Mouse (Mus musculus) embryonic facial prominence, embryonic 12.5 days (tissue): ENCODE results near the gene Cdh24. TPM values are rescaled to one million over a fixed set of nuclear protein-coding genes. Genes with fewer than 3 reads are reported as not detected.
"Not testable (repeated sequence)": the region's sequence is repeated elsewhere in the genome, so short reads cannot be mapped to it uniquely, and the experiment has no call there.

Source experiments
- ATAC-seq: fragments of 200-750 bp; cut with Nextera tagmentation; 2 replicates; pipeline ENCODE4 v1.8.0; 2017; ENCODE audit not compliant: insufficient number of reproducible peaks, insufficient read depth, low FRiP score, low TSS enrichment
- H3K27ac ChIP-seq: fragments of 300-500 bp; sonication (generic); 2 replicates; pipeline ENCODE4 v1.5.1; 2016; ENCODE audit warnings: mild to moderate bottlenecking
- H3K27me3 ChIP-seq: fragments of 300-500 bp; sonication (generic); 2 replicates; pipeline ENCODE4 v1.6.1; 2016; ENCODE audit warnings: mild to moderate bottlenecking, moderate library complexity
- H3K36me3 ChIP-seq: fragments of 300-500 bp; sonication (generic); 2 replicates; pipeline ENCODE4 v1.6.1; 2016; ENCODE audit warnings: mild to moderate bottlenecking
- H3K4me1 ChIP-seq: fragments of 300-500 bp; sonication (generic); 2 replicates; pipeline ENCODE4 v1.6.1; 2016
- H3K4me2 ChIP-seq: fragments of 300-500 bp; sonication (generic); replicated peaks from 2 replicates; pipeline ENCODE4 v1.6.1; 2016; ENCODE audit warnings: mild to moderate bottlenecking, moderate library complexity
- H3K4me3 ChIP-seq: fragments of 300-500 bp; sonication (generic); 2 replicates; pipeline ENCODE4 v1.5.1; 2016; ENCODE audit warnings: mild to moderate bottlenecking
- H3K9ac ChIP-seq: fragments of 300-500 bp; sonication (generic); 2 replicates; pipeline ENCODE4 v1.6.1; 2016; ENCODE audit warnings: mild to moderate bottlenecking, moderate library complexity
- H3K9me3 ChIP-seq: fragments of 300-500 bp; sonication (generic); 2 replicates; pipeline ENCODE4 v1.6.1; 2016; ENCODE audit warnings: mild to moderate bottlenecking, moderate library complexity
- WGBS: fragments of 180-500 bp; shearing (Covaris S2); methylation state at CpG from one replicate; pipeline ENCODE4 v1.1.7; 2016; 5-methylcytosine and 5-hydroxymethylcytosine counted together
- polyA plus RNA-seq: library from polyadenylated mRNA; unstranded; fragments of >200 nt; fragmentation: Nextera tagmentation; extraction: Ambion mirVana; gene quantifications from 2 replicates; pipeline ENCODE4 v1.2.1, GENCODE M21; 2016

The Cdh24 gene
- polyA plus RNA-seq, 1 experiment from 2014 or later = 10.8 TPM

DNA sequence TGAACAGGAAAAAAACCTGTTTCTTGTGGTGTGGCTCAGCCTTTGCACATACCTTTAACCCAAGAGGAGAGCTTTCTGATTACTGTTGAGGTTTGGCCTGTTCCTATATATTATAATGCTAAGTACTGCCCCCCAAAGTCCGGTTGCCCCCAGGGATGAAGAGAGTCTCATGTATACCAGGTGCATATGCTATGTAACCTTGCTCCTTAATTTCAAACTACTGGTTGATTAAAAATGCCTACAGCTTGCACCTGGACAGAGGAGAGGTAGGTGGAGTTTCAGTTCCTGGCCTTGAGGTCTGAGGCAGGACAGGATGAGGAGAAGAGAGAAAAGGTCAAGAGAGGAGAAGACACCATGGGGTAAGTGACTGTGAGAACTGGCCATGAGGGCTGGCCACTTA is 20.0 kb downstream of the Cdh24 start, which contains the start of gene Psmb11:
Gene Psmb11 (plus strand): TSS at position 301 of the 400 bp plus-strand sequence.
- Histone ChIP-seq H3K27ac (no peak within 1 kb of the TSS), H3K9me3 (no peaks in the 10 kb centered on the region)
- ATAC-seq = no peak

DNA sequence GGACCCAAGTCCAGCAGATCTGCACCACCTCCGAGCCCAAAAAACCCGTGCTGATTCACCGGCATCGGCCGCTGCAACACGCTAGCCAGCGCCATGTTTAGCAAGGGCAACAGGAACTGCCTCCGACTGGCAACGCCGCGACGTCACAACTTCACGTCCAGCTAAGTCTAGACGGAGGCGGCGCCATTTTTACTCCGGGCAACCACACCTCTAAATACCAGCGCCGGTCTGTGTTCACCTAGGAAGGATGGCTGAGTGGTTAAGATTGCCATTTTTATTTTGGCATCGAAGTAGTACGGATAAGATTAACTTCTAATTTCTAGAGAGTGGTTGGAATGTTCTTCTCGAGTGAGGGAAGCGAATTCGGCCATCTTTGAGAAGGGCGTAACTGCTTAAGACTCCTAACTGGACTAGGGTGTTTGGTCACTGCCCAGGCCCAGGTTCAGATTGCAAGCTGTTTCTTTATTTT is 23.2 kb downstream of the Cdh24 start, which contains the start of gene Psmb5:
Gene Psmb5 (minus strand): TSS at position 126 of the 469 bp plus-strand sequence.
- no peaks in the 10 kb centered on the region for H3K27me3 ChIP-seq
- under 1% methylated on average over 25 of the region's 25 CpGs for WGBS
- H3K4me1 ChIP-seq = 0 out of 2 replicates have a peak, but pooled peaks cover 5% of the 10 kb centered on the region
- peak within 1 kb of the TSS; percentile 88 for H3K4me3 ChIP-seq
- H3K27ac ChIP-seq = peak within 1 kb of the TSS; percentile 86
- peak within 1 kb of the TSS; percentile 86 for H3K9ac ChIP-seq
- peak within 1 kb of the TSS; percentile 67 for H3K4me2 ChIP-seq
- no peaks in the 10 kb centered on the region for H3K9me3 ChIP-seq
- peak; percentile 81 for ATAC-seq
- peaks cover 27% of the 10 kb centered on the region for H3K36me3 ChIP-seq

More for the DNA sequence above, 20.0 kb downstream of the Cdh24 start, which contains the start of gene Psmb11:
- Histone ChIP-seq H3K4me2 (no peak within 1 kb of the TSS), H3K4me1 (0 out of 2 replicates have a peak, but pooled peaks cover 5% of the 10 kb centered on the region), H3K36me3 (peaks cover 5% of the 10 kb centered on the region; the same call in 1 of the 2 replicates), H3K9ac (no peak within 1 kb of the TSS), H3K4me3 (no peak within 1 kb of the TSS), H3K27me3 (0 out of 2 replicates have a peak, but pooled peaks cover 5% of the 10 kb centered on the region)
- WGBS = 78% methylated on average over 1 of the region's 1 CpGs

DNA sequence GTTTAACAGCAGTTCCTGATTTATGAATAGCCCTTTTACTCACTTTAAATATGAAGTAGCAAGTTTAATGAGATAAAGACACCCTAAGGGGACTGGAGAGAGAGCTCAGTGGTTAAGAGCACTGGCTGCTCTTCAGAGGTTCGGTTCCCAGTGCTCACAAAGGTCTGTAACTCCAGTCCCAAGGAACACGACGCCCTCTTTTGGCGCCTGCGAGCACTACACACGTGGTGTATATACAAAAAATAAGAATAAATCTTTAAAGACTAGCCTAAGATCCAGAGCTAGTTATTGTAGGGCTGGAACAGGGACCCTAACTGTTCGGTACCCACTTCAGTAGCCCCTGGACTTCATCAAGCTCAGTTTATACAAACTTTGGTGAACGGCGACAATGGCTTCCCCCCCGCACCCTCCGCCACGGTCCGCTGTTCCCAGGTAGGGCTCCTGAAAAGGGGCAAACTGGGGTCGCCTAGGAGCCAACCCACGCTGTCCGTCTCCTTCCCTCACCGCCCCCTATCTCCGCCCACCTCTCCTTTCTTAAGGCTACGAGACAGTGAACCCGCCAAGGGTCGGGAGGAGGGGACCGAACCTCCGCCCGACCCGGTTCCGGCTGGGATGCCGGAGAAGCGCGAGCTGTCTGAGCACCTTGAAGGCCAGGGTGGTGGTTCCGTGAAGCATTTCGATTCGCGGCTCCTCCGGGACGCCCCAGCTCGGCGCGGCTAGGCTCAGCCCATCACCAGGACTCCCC is 23.8 kb downstream of the Cdh24 start:
- 0 out of 2 replicates have a peak, but pooled peaks cover 5% of the 10 kb centered on the region for H3K4me1 ChIP-seq
- peak overlapping the region; percentile 88 for H3K4me3 ChIP-seq
- H3K36me3 ChIP-seq = peaks cover 33% of the 10 kb centered on the region
- 2% methylated on average over 38 of the region's 38 CpGs for WGBS
- peak overlapping the region; percentile 67 for H3K4me2 ChIP-seq
- peak overlapping the region; percentile 86 for H3K27ac ChIP-seq
- no peaks in the 10 kb centered on the region for H3K27me3 ChIP-seq
- peak; percentile 11; the same call in 1 of the 2 replicates for ATAC-seq
- peak overlapping the region; percentile 86 for H3K9ac ChIP-seq
- H3K9me3 ChIP-seq = no peaks in the 10 kb centered on the region

DNA sequence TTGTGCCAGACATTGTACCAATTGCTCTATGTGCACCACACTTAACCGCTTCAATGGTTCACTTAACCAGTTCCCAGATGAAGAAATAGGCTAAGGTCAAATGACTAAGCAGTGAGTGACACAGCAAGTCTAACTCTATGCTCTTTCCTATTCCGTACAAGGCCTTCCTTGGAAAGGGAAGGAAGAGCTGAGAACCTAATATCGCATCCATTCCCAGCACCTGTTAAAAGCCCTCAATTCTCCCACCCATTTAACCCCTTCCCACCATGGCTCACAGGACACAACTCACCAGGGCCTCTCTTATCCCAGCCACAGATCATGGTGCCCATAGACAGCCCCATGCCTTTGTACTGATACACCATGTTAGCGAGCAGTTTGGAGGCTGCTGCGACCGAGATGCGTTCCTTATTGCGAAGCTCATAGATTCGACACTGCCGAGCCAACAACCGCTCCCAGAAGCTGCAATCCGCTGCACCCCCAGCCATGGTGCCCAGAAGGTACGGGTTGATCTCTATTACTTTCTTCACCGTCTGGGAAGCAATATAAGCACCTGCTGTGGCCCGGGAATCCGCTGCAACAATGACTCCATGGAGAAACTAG is 24.8 kb downstream of the Cdh24 start:
- no peaks in the 10 kb centered on the region for H3K27me3 ChIP-seq
- peak overlapping the region; percentile 67; the same call in 1 of the 2 replicates for H3K4me2 ChIP-seq
- ATAC-seq = no peak

DNA sequence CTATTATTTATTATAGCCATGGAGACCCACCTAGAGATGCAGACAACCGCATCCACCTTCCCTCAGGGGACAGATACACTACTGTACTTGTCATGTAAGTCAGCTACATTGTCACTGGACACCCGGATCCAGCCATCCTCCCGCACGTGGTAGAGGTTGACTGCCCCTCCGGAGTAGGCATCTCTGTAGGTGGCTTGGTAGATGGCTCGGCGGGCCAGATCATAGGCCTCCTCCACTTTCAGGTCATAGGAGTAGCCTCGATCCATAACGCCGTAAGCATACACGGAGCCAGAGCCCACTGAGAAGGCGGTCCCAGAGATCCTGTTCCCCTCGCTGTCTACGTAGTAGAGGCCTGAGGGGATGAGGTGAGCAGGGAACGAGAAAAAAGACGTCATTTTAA is 27.0 kb downstream of the Cdh24 start:
- H3K9ac ChIP-seq, H3K4me1 ChIP-seq, H3K9me3 ChIP-seq, ATAC-seq, H3K4me3 ChIP-seq, H3K27me3 ChIP-seq, H3K27ac ChIP-seq, H3K4me2 ChIP-seq: not testable (repeated sequence)
- 94% methylated on average over 16 of the region's 16 CpGs for WGBS
- H3K36me3 ChIP-seq = peaks cover 41% of the 10 kb centered on the region

More for the DNA sequence above, 24.8 kb downstream of the Cdh24 start:
- H3K9me3 ChIP-seq = no peaks in the 10 kb centered on the region
- H3K4me1 ChIP-seq = 0 out of 2 replicates have a peak, but pooled peaks cover 5% of the 10 kb centered on the region
- WGBS = 90% methylated on average over 16 of the region's 16 CpGs
- no peak overlapping the region for H3K27ac ChIP-seq
- H3K36me3 ChIP-seq = peaks cover 41% of the 10 kb centered on the region
- no peak overlapping the region for H3K4me3 ChIP-seq
- no peak overlapping the region for H3K9ac ChIP-seq

DNA sequence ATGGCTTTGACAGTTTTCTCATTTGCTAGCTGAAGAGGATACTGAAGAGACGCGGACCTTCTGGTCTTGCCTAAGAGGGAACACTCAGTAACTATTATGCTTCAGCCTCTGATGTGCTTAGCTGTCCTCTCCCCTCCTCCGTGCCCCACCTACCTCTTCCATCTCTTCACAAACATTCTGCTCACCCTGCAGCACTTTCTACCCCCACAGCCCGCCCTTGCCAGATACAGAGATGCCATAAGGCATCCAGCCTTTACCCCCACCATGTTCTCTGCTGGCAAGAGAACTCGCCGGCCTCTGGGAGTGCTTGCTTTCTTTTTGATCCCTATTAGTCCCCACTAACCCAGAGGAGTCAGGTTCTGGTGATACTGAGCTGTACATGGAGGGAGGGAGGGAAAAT is 30.5 kb downstream of the Cdh24 start:
- H3K36me3 ChIP-seq = peaks cover 34% of the 10 kb centered on the region
- no peaks in the 10 kb centered on the region for H3K27me3 ChIP-seq
- no peak for ATAC-seq
- H3K4me1 ChIP-seq = no peaks in the 10 kb centered on the region
- H3K4me2 ChIP-seq = no peak overlapping the region
- H3K4me3 ChIP-seq = no peak overlapping the region
- H3K27ac ChIP-seq = no peak overlapping the region
- H3K9ac ChIP-seq = no peak overlapping the region
- H3K9me3 ChIP-seq = no peaks in the 10 kb centered on the region
- WGBS = 76% methylated on average over 6 of the region's 6 CpGs

DNA sequence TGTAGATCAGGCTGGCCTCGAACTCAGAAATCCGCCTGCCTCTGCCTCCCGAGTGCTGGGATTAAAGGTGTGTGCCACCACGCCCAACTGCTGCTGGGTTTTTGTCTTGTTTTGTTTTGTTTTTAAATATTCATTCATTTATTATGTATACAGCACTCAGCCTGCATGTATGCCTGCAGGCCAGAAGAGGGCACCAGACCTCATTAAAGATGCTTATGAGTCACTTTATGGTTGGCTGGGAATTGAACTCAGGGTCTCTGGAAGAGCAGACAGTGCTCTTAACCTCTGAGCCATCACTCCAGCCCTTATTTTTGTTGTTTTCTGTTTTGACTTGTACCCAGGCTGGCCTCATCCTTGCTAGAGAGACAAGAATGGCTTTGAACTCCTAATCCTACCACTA is 31.2 kb downstream of the Cdh24 start:
- no peak overlapping the region for H3K9ac ChIP-seq
- H3K27me3 ChIP-seq = no peaks in the 10 kb centered on the region
- WGBS = 80% methylated on average over 4 of the region's 4 CpGs
- H3K4me1 ChIP-seq = no peaks in the 10 kb centered on the region; the same call in 1 of the 2 replicates
- peaks cover 27% of the 10 kb centered on the region for H3K36me3 ChIP-seq
- H3K27ac ChIP-seq = no peak overlapping the region
- H3K9me3 ChIP-seq = no peaks in the 10 kb centered on the region
- ATAC-seq = no peak
- H3K4me2 ChIP-seq = no peak overlapping the region
- no peak overlapping the region for H3K4me3 ChIP-seq

DNA sequence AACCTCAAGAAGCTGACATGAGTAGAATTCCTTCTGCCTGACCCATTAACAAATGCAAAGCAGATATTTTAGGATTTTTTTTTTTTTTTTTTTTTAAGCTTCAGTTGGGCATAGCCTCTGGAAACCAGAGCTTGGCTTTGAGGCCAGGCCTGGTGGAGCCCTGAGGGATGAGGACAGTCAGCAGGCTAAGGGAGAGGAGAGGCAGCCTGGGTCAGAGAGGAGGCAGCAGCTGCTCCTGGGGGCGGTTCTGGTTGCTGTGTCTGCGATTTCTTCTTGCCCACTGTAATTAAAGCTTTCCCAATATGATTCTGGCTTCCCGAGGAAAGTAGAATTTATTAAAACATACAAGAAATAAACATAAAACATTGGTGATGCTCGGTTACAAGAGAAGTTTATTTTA is 31.9 kb downstream of the Cdh24 start:
- Histone ChIP-seq H3K36me3 (peaks cover 20% of the 10 kb centered on the region), H3K9me3 (no peaks in the 10 kb centered on the region), H3K4me1 (peaks cover 3% of the 10 kb centered on the region), H3K9ac (no peak overlapping the region), H3K4me2 (no peak overlapping the region), H3K27me3 (no peaks in the 10 kb centered on the region), H3K27ac (0 out of 2 replicates have a peak overlapping the region, but pooled peaks have one; percentile 30), H3K4me3 (no peak overlapping the region)
- WGBS = 59% methylated on average over 4 of the region's 4 CpGs
- ATAC-seq = no peak

DNA sequence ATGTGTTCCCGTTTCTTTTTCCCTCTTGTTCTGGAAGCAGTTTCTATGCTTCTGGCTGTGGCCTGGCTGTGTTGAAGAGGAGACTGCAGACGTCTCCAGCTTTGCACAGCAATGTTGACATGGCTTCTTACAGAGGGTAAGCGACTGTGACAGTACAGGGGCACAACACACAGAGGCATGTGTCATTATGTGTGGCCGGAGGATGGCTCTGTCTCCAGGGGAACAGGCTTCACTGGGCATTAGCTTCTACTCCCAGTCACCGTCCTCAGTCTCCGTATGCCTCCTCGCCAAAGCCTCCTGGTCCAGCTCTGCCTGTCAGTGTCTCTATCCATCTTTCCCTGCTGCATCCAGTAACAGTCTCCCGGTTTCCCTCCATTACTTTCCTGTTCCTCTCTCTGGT is 33.9 kb downstream of the Cdh24 start:
- no peak overlapping the region for H3K4me3 ChIP-seq
- ATAC-seq = no peak
- no peak overlapping the region for H3K4me2 ChIP-seq
- no peak overlapping the region for H3K9ac ChIP-seq
- H3K27ac ChIP-seq = no peak overlapping the region
- H3K4me1 ChIP-seq = peaks cover 9% of the 10 kb centered on the region
- H3K9me3 ChIP-seq = no peaks in the 10 kb centered on the region
- WGBS = 55% methylated on average over 8 of the region's 8 CpGs
- H3K36me3 ChIP-seq = peaks cover 8% of the 10 kb centered on the region; the same call in 1 of the 2 replicates
- no peaks in the 10 kb centered on the region for H3K27me3 ChIP-seq

DNA sequence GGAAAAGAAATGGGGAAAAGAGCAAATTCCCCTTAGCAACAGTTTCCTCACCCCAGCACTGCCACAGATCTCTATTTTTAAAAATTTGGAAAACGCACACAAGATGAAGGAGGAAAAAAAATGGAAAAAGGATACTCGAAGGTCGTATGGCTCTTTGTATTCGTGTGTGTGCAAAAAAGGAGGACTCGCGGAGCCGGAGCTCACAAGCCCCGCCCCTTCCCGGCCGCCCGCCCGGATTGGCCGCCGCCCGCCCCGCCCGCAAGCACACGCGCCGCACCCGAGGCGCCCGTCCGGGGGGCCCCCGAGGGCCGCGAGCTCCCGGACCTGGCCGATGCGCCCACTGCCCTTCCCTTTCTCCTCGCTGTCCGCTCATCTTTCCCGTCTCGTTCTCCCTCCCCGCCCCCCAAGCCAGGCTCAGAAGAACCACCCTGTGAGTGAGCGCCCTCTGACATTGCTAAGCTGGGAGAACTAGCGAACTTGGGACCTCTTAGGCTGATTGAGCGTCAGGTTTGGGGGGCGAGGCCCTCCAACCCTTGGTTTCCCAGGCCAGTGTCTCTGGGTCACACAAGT is 35.3 kb downstream of the Cdh24 start, which contains the start of gene 4931414P19Rik:
Gene 4931414P19Rik (minus strand): TSS at position 242 of the 570 bp plus-strand sequence.
- Histone ChIP-seq H3K27ac (peak within 1 kb of the TSS; percentile 69), H3K9me3 (no peaks in the 10 kb centered on the region), H3K9ac (peak within 1 kb of the TSS; percentile 34), H3K36me3 (no peaks in the 10 kb centered on the region), H3K4me3 (peak within 1 kb of the TSS; percentile 42), H3K27me3 (no peaks in the 10 kb centered on the region), H3K4me1 (peaks cover 10% of the 10 kb centered on the region), H3K4me2 (peak within 1 kb of the TSS; percentile 51)
- no peak for ATAC-seq
- 2% methylated on average over 39 of the region's 39 CpGs for WGBS

DNA sequence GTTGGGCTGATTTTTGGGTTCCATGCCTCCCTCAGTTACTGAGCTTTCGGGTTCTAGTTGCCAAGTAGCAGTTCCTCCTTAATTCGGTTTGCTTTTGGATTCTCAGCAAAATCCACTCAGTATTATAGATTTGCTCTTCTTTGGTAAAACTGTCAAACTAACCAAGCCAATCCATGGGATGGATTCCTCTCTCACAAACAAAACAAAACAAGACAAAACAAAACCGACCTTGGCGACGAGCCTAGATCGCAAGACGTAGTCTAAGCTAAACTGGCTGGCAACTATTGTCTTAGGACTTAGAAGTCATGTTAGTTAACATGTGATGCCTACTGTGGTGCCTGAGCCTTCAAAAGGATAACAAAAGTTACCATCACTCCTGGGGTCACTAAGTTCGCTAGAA is 37.5 kb downstream of the Cdh24 start:
- H3K36me3 ChIP-seq = peaks cover 7% of the 10 kb centered on the region; the same call in 1 of the 2 replicates
- peak overlapping the region; percentile 62 for H3K4me3 ChIP-seq
- no peaks in the 10 kb centered on the region for H3K9me3 ChIP-seq
- no peaks in the 10 kb centered on the region for H3K27me3 ChIP-seq
- H3K27ac ChIP-seq = peak overlapping the region; percentile 91; the same call in 1 of the 2 replicates
- H3K4me2 ChIP-seq = peak overlapping the region; percentile 47
- ATAC-seq = no peak
- peaks cover 10% of the 10 kb centered on the region for H3K4me1 ChIP-seq
- H3K9ac ChIP-seq = no peak overlapping the region
- WGBS = 84% methylated on average over 8 of the region's 8 CpGs
